Mouse (Mus musculus): ENCODE data around the gene Naa10.

Naa10 gene

GRCm38 (mm10) chrX:73921823-73922549 is at the start of gene Naa10, which contains the start of gene Arhgap4:
Gene Naa10, minus strand, starts transcription at chrX:73921944.
Gene Arhgap4, minus strand, starts transcription at chrX:73921870.
- peak; percentile 85 for DNase-seq (ENCODE audit: low spot score)

- no peak for DNase-seq (ENCODE audit: low spot score)
Observed at GRCm38 (mm10) chrX:73970781-73971180, 49.0 kb upstream of the Naa10 start.

- DNase-seq (ENCODE audit: low spot score) = no peak
Observed at GRCm38 (mm10) chrX:73969729-73970128, 48.0 kb upstream of the Naa10 start.

- DNase-seq (ENCODE audit: low spot score) = no peak
Observed at GRCm38 (mm10) chrX:73969167-73969566, 47.4 kb upstream of the Naa10 start.

GRCm38 (mm10) chrX:73967177-73968075 is 45.7 kb upstream of the Naa10 start:
- peak; percentile 90 for DNase-seq (ENCODE audit: low spot score)

GRCm38 (mm10) chrX:73966248-73967176 is 44.8 kb upstream of the Naa10 start, which contains the start of gene Hcfc1:
Gene Hcfc1, minus strand, starts transcription at chrX:73966357.
- DNase-seq (ENCODE audit: low spot score) = peak; percentile 90

GRCm38 (mm10) chrX:73965307-73965706 is 43.6 kb upstream of the Naa10 start:
- peak; percentile 50 for DNase-seq (ENCODE audit: low spot score)

GRCm38 (mm10) chrX:73964363-73964762 is 42.6 kb upstream of the Naa10 start:
- DNase-seq (ENCODE audit: low spot score) = no peak

- no peak for DNase-seq (ENCODE audit: low spot score)
Observed at GRCm38 (mm10) chrX:73954988-73955387, 33.2 kb upstream of the Naa10 start.

- DNase-seq (ENCODE audit: low spot score) = no peak
Observed at GRCm38 (mm10) chrX:73952603-73953002, 30.9 kb upstream of the Naa10 start.

GRCm38 (mm10) chrX:73949341-73949740 is 27.6 kb upstream of the Naa10 start:
- DNase-seq (ENCODE audit: low spot score) = no peak

- no peak for DNase-seq (ENCODE audit: low spot score)
Observed at GRCm38 (mm10) chrX:73948647-73949046, 26.9 kb upstream of the Naa10 start.

- DNase-seq (ENCODE audit: low spot score) = peak; percentile 54
Observed at GRCm38 (mm10) chrX:73946896-73947295, 25.2 kb upstream of the Naa10 start.

- DNase-seq (ENCODE audit: low spot score) = no peak
Observed at GRCm38 (mm10) chrX:73942294-73942693, 20.6 kb upstream of the Naa10 start.

GRCm38 (mm10) chrX:73941860-73942259 is 20.1 kb upstream of the Naa10 start:
- DNase-seq (ENCODE audit: low spot score) = no peak

- DNase-seq (ENCODE audit: low spot score) = no peak
Observed at GRCm38 (mm10) chrX:73931871-73932270, 10.1 kb upstream of the Naa10 start.

GRCm38 (mm10) chrX:73930402-73931062 is 8.8 kb upstream of the Naa10 start, which contains the start of gene Renbp:
Gene Renbp, minus strand, starts transcription at chrX:73930850.
- DNase-seq (ENCODE audit: low spot score) = peak; percentile 49

GRCm38 (mm10) chrX:73922550-73922882 is 772 bp upstream of the Naa10 start:
- peak; percentile 19 for DNase-seq (ENCODE audit: low spot score)

- DNase-seq (ENCODE audit: low spot score) = no peak
Observed at GRCm38 (mm10) chrX:73921285-73921822, 390 bp downstream of the Naa10 start.

GRCm38 (mm10) chrX:73918631-73919030 is 3.1 kb downstream of the Naa10 start:
- DNase-seq (ENCODE audit: low spot score) = no peak

- DNase-seq (ENCODE audit: low spot score) = no peak
Observed at GRCm38 (mm10) chrX:73916945-73917344, 4.8 kb downstream of the Naa10 start.

Data from testis, postnatal 14 days (tissue).